Comparison of ENCODE assay signal across 8 mouse cellular contexts in the genomic region with DNA sequence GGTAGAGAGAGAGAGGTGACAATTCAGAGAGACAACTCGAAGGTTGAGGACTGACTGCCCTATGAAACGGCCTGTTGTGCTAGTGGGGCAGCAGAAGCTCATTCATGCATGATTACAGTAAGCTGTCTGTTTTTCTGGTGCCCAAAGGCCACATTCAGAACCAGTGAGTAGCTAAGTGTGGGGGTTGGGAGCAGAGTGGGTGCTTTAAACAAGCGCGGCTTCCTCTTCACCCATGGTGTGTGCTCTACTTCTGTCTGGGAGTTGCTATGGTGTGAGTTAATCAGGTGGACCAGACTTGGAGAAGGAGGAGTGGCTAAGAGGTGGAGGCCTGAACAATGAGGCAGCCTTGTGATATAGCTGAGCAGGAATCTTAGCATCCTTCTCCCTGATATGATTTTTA. TPM values are rescaled to one million over a fixed set of nuclear protein-coding genes. Genes with fewer than 3 reads are reported as not detected.
DNase-seq lines count a peak whose midpoint lies in the region; ATAC-seq and TF ChIP-seq lines count a peak whose summit lies in the region.

No protein-coding gene starts in this region.

- no peaks in the 10 kb centered on the region for H3K9me3 ChIP-seq in MEL (replicated peaks; ENCODE audit: insufficient read depth, low read length)
- no peaks in the 10 kb centered on the region for H3K9me3 ChIP-seq in forebrain, embryonic 14.5 days (replicated peaks; ENCODE audit: control insufficient read depth, low read length)
- no peaks in the 10 kb centered on the region for H3K9me3 ChIP-seq in midbrain, embryonic 14.5 days (ENCODE audit: control insufficient read depth, low read length)

- no peaks in the 10 kb centered on the region for H3K27me3 ChIP-seq in MEL (ENCODE audit: control insufficient read depth in 1 of 2, insufficient read depth in 2 of 2, low read length in 2 of 2)
- H3K27me3 ChIP-seq in forebrain, embryonic 14.5 days (replicated peaks; ENCODE audit: control insufficient read depth, insufficient read depth, low read length), result 0 out of 2 replicates have a peak, but pooled peaks cover 2% of the 10 kb centered on the region
- H3K27me3 ChIP-seq in midbrain, embryonic 14.5 days (ENCODE audit: control insufficient read depth, insufficient read depth, low read length), result no peaks in the 10 kb centered on the region

- peak; percentile 10 for DNase-seq in adrenal gland, postnatal 14 days
- no peak for DNase-seq in adrenal gland, adult 18-20 months (ENCODE audit: low spot score in 2 of 2)
- DNase-seq in MEL (ENCODE audit: low read depth, low spot score), result peak; percentile 23
- peak; percentile 63 for DNase-seq in forebrain, embryonic 14.5 days (ENCODE audit: low spot score)
- DNase-seq in left cerebral cortex, postnatal 10 days (ENCODE audit: extremely low spot score in 1 of 2, low spot score in 2 of 2), result peak; percentile 50 to 58
- peak; percentile 70 for DNase-seq in midbrain, embryonic 14.5 days
- peak; percentile 38 for DNase-seq in thymus, postnatal 25 days

- peaks cover 3 to 11% of the 10 kb centered on the region in 2 experiments; a peak in 3 of 4 replicates for H3K4me1 ChIP-seq in MEL (ENCODE audit: control insufficient read depth in 1 of 2, insufficient read depth in 2 of 2, low read length in 2 of 2)
- H3K4me1 ChIP-seq in forebrain, embryonic 14.5 days (ENCODE audit: control insufficient read depth, insufficient read depth, low read length), result peaks cover 31% of the 10 kb centered on the region
- H3K4me1 ChIP-seq in midbrain, embryonic 14.5 days (ENCODE audit: control insufficient read depth, insufficient read depth, low read length), result peaks cover 39% of the 10 kb centered on the region

- H3K4me2 ChIP-seq in forebrain, embryonic 14.5 days (ENCODE audit: low read length), result peak overlapping the region; percentile 67
- H3K4me2 ChIP-seq in midbrain, embryonic 14.5 days (ENCODE audit: low read length), result peak overlapping the region; percentile 70

- no peak overlapping the region for H3K9ac ChIP-seq in MEL (ENCODE audit: control insufficient read depth, low read depth, low read length, poor library complexity, severe bottlenecking)
- H3K9ac ChIP-seq in forebrain, embryonic 14.5 days (ENCODE audit: low read length), result peak overlapping the region; percentile 92
- H3K9ac ChIP-seq in midbrain, embryonic 14.5 days (replicated peaks; ENCODE audit: low read length), result peak overlapping the region; percentile 95

- no peak for TF ChIP-seq POLR2A in MEL (IDR thresholded peaks at IDR 0.05; ENCODE audit: control insufficient read depth in 1 of 2, insufficient read depth in 1 of 2, low read depth in 1 of 2, low read length in 2 of 2, poor library complexity in 1 of 2)

- no peak overlapping the region for H3K4me3 ChIP-seq in MEL (ENCODE audit: control insufficient read depth in 1 of 2, insufficient read depth in 1 of 2, low read depth in 2 of 2, low read length in 2 of 2)
- peak overlapping the region; percentile 79 for H3K4me3 ChIP-seq in forebrain, embryonic 14.5 days (ENCODE audit: low read depth, low read length)
- peak overlapping the region; percentile 83 for H3K4me3 ChIP-seq in midbrain, embryonic 14.5 days (replicated peaks; ENCODE audit: low read depth, low read length)

- intact Hi-C loops in left cerebral cortex, postnatal 10 days (cut with DNase I), result loop anchor here (2.0 to 10.0 kb wide), 2 partner anchors 88 to 290 kb away; no protein-coding TSS in a partner anchor

- peaks cover 17% of the 10 kb centered on the region for H3K79me2 ChIP-seq in MEL (ENCODE audit: control insufficient read depth, insufficient read depth, low read length, poor library complexity)

- 11% methylated on average over 4 of the region's 4 CpGs for WGBS in forebrain, embryonic 14.5 days
- 25% methylated on average over 4 of the region's 4 CpGs for WGBS in midbrain, embryonic 14.5 days

- TF ChIP-seq RAD21 in MEL (IDR thresholded peaks at IDR 0.05; ENCODE audit: low read depth, low read length), result no peak

- H3K27ac ChIP-seq in MEL (ENCODE audit: control insufficient read depth, low read depth, low read length), result no peak overlapping the region
- peak overlapping the region; percentile 93 for H3K27ac ChIP-seq in forebrain, embryonic 14.5 days (ENCODE audit: low read depth, low read length)
- H3K27ac ChIP-seq in midbrain, embryonic 14.5 days (replicated peaks; ENCODE audit: low read depth, low read length), result peak overlapping the region; percentile 95

- peaks cover 0 to 7% of the 10 kb centered on the region in 2 experiments; a peak in 2 of 4 replicates for H3K36me3 ChIP-seq in MEL (ENCODE audit: control insufficient read depth in 1 of 2, insufficient read depth in 2 of 2, low read length in 2 of 2)
- no peaks in the 10 kb centered on the region for H3K36me3 ChIP-seq in forebrain, embryonic 14.5 days (ENCODE audit: control insufficient read depth, insufficient read depth, low read length)
- H3K36me3 ChIP-seq in midbrain, embryonic 14.5 days (ENCODE audit: control insufficient read depth, insufficient read depth, low read length), result no peaks in the 10 kb centered on the region

- peak; percentile 14; the same call in 1 of the 2 replicates for ATAC-seq in forebrain, embryonic 14.5 days
- no peak for ATAC-seq in midbrain, embryonic 14.5 days (ENCODE audit: low FRiP score, low TSS enrichment)
- ATAC-seq in erythroid progenitor cell, adult 5-6 weeks (replicated peaks; ENCODE audit: low FRiP score, poor library complexity, severe bottlenecking), result no peak

- TF ChIP-seq EP300 in MEL (IDR thresholded peaks at IDR 0.05; ENCODE audit: low read depth in 1 of 2, low read length in 2 of 2), result no peak

- TF ChIP-seq CTCF in MEL (IDR thresholded peaks at IDR 0.05 in 2 of 3, conservative IDR thresholded peaks at IDR 0.05 in 1 of 3; ENCODE audit: control insufficient read depth in 1 of 3, insufficient read depth in 1 of 3, low read depth in 2 of 3, low read length in 3 of 3, poor library complexity in 1 of 3, severe bottlenecking in 1 of 3), result no peak

TF ChIP-seq in MEL, 35 proteins besides CTCF, POLR2A, EP300 and RAD21:
- TF ChIP-seq MXI1 (IDR thresholded peaks at IDR 0.05; ENCODE audit: low read depth, low read length) (no peak), MAFK (IDR thresholded peaks at IDR 0.05; ENCODE audit: borderline replicate concordance, low read depth, low read length) (no peak), USF2 (IDR thresholded peaks at IDR 0.05; ENCODE audit: borderline replicate concordance in 1 of 2, insufficient read depth in 1 of 2, low read depth in 1 of 2, low read length in 2 of 2) (no peak), SIN3A (IDR thresholded peaks at IDR 0.05; ENCODE audit: low read length) (no peak), ZC3H11A (IDR thresholded peaks at IDR 0.05; ENCODE audit: low read depth, low read length) (no peak), CHD2 (IDR thresholded peaks at IDR 0.05; ENCODE audit: low read length) (no peak), UBTF (IDR thresholded peaks at IDR 0.05; ENCODE audit: borderline replicate concordance, insufficient read depth, low read depth, low read length) (no peak), HCFC1 (IDR thresholded peaks at IDR 0.05; ENCODE audit: low read depth, low read length) (no peak), USF1 (IDR thresholded peaks at IDR 0.05; ENCODE audit: low read depth, low read length) (no peak), MEF2A (IDR thresholded peaks at IDR 0.05; ENCODE audit: extremely low read depth, insufficient replicate concordance, low read depth, low read length, poor library complexity, severe bottlenecking) (no peak), SMC3 (IDR thresholded peaks at IDR 0.05; ENCODE audit: low read depth, low read length) (no peak)

RNA-seq across cellular contexts. Expression of gene Tnik, which starts 2.2 kb away (rescaled TPM):
- 13.6 and 19.0 TPM in 2 replicates for total RNA-seq in adrenal gland, postnatal 14 days (2021)
- total RNA-seq in adrenal gland, adult 18-20 months (2021), result 10 to 100 TPM in 1 of 2 experiments, 1 to 10 TPM in 1; 7.7 to 14.8 TPM
- 13.6 and 14.5 TPM in 2 replicates for total RNA-seq in MEL (2012; rRNA removed)
- polyA plus RNA-seq in MEL (2012; ENCODE audit: insufficient read depth in 1 of 2, insufficient read length in 2 of 2, low read depth in 1 of 2, low replicate concordance in 2 of 2, missing spikeins in 1 of 2), result 10 to 100 TPM in 1 of 2 experiments, 1 to 10 TPM in 1; 9.9 to 78.4 TPM
- polyA plus RNA-seq in forebrain, embryonic 14.5 days (2014; fragmentation: Nextera tagmentation; extraction: Ambion mirVana), result 55.7 and 83.6 TPM in 2 replicates
- 100 to 1,000 TPM; 235 to 250 TPM for total RNA-seq in left cerebral cortex, postnatal 10 days (2021)
- 84.3 and 114 TPM in 2 replicates for polyA plus RNA-seq in midbrain, embryonic 14.5 days (2014; fragmentation: Nextera tagmentation; extraction: Ambion mirVana)
- 2.5 and 3.6 TPM in 2 replicates for total RNA-seq in erythroid progenitor cell, adult 5-6 weeks (2015; ENCODE audit: low replicate concordance)
- total RNA-seq in erythroid progenitor cell, adult 5-6 weeks (2017; ENCODE audit: low replicate concordance), result 1.3 and 7.1 TPM in 2 replicates

Comparison
In these comparisons a context has a peak if more than half of its experiments do, and no peak if none do; other contexts are left out.
1. DNase-seq: peak in adrenal gland, postnatal 14 days (single experiment), MEL (single experiment), forebrain, embryonic 14.5 days (single experiment), left cerebral cortex, postnatal 10 days (2 of 2), midbrain, embryonic 14.5 days (single experiment) and thymus, postnatal 25 days (single experiment); none in adrenal gland, adult 18-20 months (0 of 2).
2. H3K4me3 ChIP-seq: peak in forebrain, embryonic 14.5 days (single experiment) and midbrain, embryonic 14.5 days (single experiment); none in MEL (0 of 2).
3. RNA of gene Tnik, which starts 2.2 kb away (total RNA-seq): 235 to 250 TPM in left cerebral cortex, postnatal 10 days; 7.7 to 14.8 TPM in adrenal gland, adult 18-20 months, 13.6 to 19.0 TPM in adrenal gland, postnatal 14 days, 13.6 to 14.5 TPM in MEL and 1.3 to 7.1 TPM in erythroid progenitor cell, adult 5-6 weeks; every median in the first group is over 10 times any median in the second.